Mouse (Mus musculus): ENCODE measurements around the gene Mrgpra6. TPM values are rescaled to one million over a fixed set of nuclear protein-coding genes. Genes with fewer than 3 reads are reported as not detected.

The Mrgpra6 gene
- polyA plus RNA-seq, 1 experiment: not detected

- 44% methylated on average over 6 of the region's 6 CpGs for WGBS
- Histone ChIP-seq H3K27ac (ENCODE audit: insufficient read depth, low read depth, low read length) (no peak overlapping the region), H3K4me3 (ENCODE audit: insufficient read depth, low read depth, low read length) (no peak overlapping the region), H3K4me1 (ENCODE audit: control insufficient read depth, insufficient read depth, low read length) (no peaks in the 10 kb centered on the region; the same call in 1 of the 2 replicates), H3K27me3 (replicated peaks; ENCODE audit: control insufficient read depth, insufficient read depth, low read length) (no peaks in the 10 kb centered on the region), H3K36me3 (ENCODE audit: control insufficient read depth, insufficient read depth, low read length) (no peaks in the 10 kb centered on the region)
- TF ChIP-seq POLR2A (IDR thresholded peaks at IDR 0.05; ENCODE audit: low read depth, low read length): no peak
- TF ChIP-seq CTCF (conservative IDR thresholded peaks at IDR 0.05; ENCODE audit: insufficient read depth, insufficient read length, low read depth, low read length): no peak
- DNase-seq: no peak
Observed at GRCm38 (mm10) chr7:47144299-47144698, 60.4 kb downstream of the Mrgpra6 start.

- H3K4me3 ChIP-seq (ENCODE audit: insufficient read depth, low read depth, low read length): no peak overlapping the region
- no peaks in the 10 kb centered on the region; the same call in 1 of the 2 replicates for H3K4me1 ChIP-seq (ENCODE audit: control insufficient read depth, insufficient read depth, low read length)
- no peaks in the 10 kb centered on the region for H3K36me3 ChIP-seq (ENCODE audit: control insufficient read depth, insufficient read depth, low read length)
- no peak for DNase-seq
- no peaks in the 10 kb centered on the region for H3K27me3 ChIP-seq (replicated peaks; ENCODE audit: control insufficient read depth, insufficient read depth, low read length)
- 72% methylated on average over 8 of the region's 8 CpGs for WGBS
- no peak overlapping the region for H3K27ac ChIP-seq (ENCODE audit: insufficient read depth, low read depth, low read length)
- TF ChIP-seq POLR2A (IDR thresholded peaks at IDR 0.05; ENCODE audit: low read depth, low read length) (no peak), CTCF (conservative IDR thresholded peaks at IDR 0.05; ENCODE audit: insufficient read depth, insufficient read length, low read depth, low read length) (no peak)
Observed at GRCm38 (mm10) chr7:47139823-47140325, 64.8 kb downstream of the Mrgpra6 start.

Other genes starting within 250 kb of the Mrgpra6 start
- 3.8 and 4.0 TPM in 2 replicates for gene Uevld, start 246.4 kb downstream of the Mrgpra6 start, polyA plus RNA-seq (2012; rRNA removed)
- 0.46 TPM in 1 of 2 replicates, not detected in the other for gene Gm9999, start 221.3 kb downstream of the Mrgpra6 start, polyA plus RNA-seq (2012; rRNA removed)
- gene Spty2d1, start 196.5 kb downstream of the Mrgpra6 start, polyA plus RNA-seq (2012; rRNA removed): 6.3 and 7.2 TPM in 2 replicates
- gene Tmem86a, start 154.3 kb downstream of the Mrgpra6 start, polyA plus RNA-seq (2012; rRNA removed): 97.0 and 104 TPM in 2 replicates
- gene Ptpn5, start 71.2 kb downstream of the Mrgpra6 start, polyA plus RNA-seq (2012; rRNA removed): 0.61 and 0.79 TPM in 2 replicates
- not detected in 2 replicates for gene Mrgpra9, start 47.9 kb upstream of the Mrgpra6 start, polyA plus RNA-seq (2012; rRNA removed)
- not detected in 2 replicates for gene Mrgpra1, start 149.3 kb upstream of the Mrgpra6 start, polyA plus RNA-seq (2012; rRNA removed)
- gene Mrgpra2a, start 247.2 kb upstream of the Mrgpra6 start, polyA plus RNA-seq (2012; rRNA removed): 0.07 TPM in 1 of 2 replicates, not detected in the other

Data from kidney, adult 2 months (tissue).